In genomic region chr11:61719387-61719786, GRCm38 (mm10) we compare ENCODE assay signal across 28 mouse cellular contexts. TPM values are rescaled to one million over a fixed set of nuclear protein-coding genes. Genes with fewer than 3 reads are reported as not detected.
"Had no signal": no experiment of that assay in that cellular context is flagged by ENCODE, and none has a peak within 500 bp of the region (broad histone marks: within the 10 kb centered on the region; RNA-seq: fewer than 3 reads in every experiment).

No protein-coding gene starts in this region.

- H3K27ac ChIP-seq: heart, embryonic 10.5 days; hindbrain, embryonic 13.5 days; hindbrain, embryonic 15.5 days; hindbrain, postnatal 0 days; limb, embryonic 13.5 days; limb, embryonic 15.5 days; liver, embryonic 12.5 days; liver, embryonic 14.5 days had no signal

- DNase-seq: forebrain, postnatal 0 days; gastrocnemius, postnatal 14 days; gastrocnemius, postnatal 36 days; heart, adult 18-20 months; heart, postnatal 10 days; heart, postnatal 36 days; layer of hippocampus, adult 9-11 months; layer of hippocampus, postnatal 36 days; left cerebral cortex, postnatal 4 days had no signal

- H3K4me3 ChIP-seq: heart, embryonic 10.5 days; heart, embryonic 12.5 days; hindbrain, embryonic 13.5 days; hindbrain, embryonic 15.5 days; kidney, embryonic 15.5 days; limb, embryonic 13.5 days; limb, embryonic 15.5 days; liver, embryonic 12.5 days had no signal

- H3K27me3 ChIP-seq: heart, embryonic 12.5 days; hindbrain, embryonic 15.5 days; limb, embryonic 13.5 days; limb, embryonic 15.5 days had no signal

- H3K36me3 ChIP-seq: heart, embryonic 10.5 days; heart, embryonic 12.5 days; hindbrain, embryonic 13.5 days; hindbrain, embryonic 15.5 days; kidney, embryonic 15.5 days; limb, embryonic 13.5 days; limb, embryonic 15.5 days; liver, embryonic 12.5 days had no signal

- H3K4me1 ChIP-seq: heart, embryonic 12.5 days; hindbrain, embryonic 15.5 days; limb, embryonic 13.5 days; limb, embryonic 15.5 days had no signal

RNA-seq across cellular contexts. Expression of gene Slc5a10, which starts 1.2 kb away (rescaled TPM):
- total RNA-seq: gastrocnemius, adult 18-20 months; gastrocnemius, postnatal 14 days; gastrocnemius, postnatal 36 days; heart, adult 18-20 months; heart, adult 8-10 months; heart, postnatal 10 days; heart, postnatal 36 days; hematopoietic stem cell, adult 5-6 weeks; left cerebral cortex, postnatal 10 days; liver, adult 2 months had no signal
- polyA plus RNA-seq: heart, embryonic 10.5 days; heart, embryonic 12.5 days; heart, embryonic 14.5 days; hindbrain, embryonic 13.5 days; hindbrain, embryonic 15.5 days; intestine, embryonic 14.5 days; large intestine, adult 2 months; limb, embryonic 15.5 days; liver, adult 2 months; liver, embryonic 12.5 days; liver, embryonic 14.5 days had no signal

RNA-seq across cellular contexts. Expression of gene Fam83g, which starts 35.5 kb away (rescaled TPM):
- total RNA-seq: layer of hippocampus, postnatal 36 days; left cerebral cortex, postnatal 25 days had no signal
